Mouse (Mus musculus): ENCODE results near the gene Armh2. TPM values are rescaled to one million over a fixed set of nuclear protein-coding genes. Genes with fewer than 3 reads are reported as not detected.

The Armh2 gene
- polyA plus RNA-seq, 1 experiment from 2014 or later, result not detected

DNA sequence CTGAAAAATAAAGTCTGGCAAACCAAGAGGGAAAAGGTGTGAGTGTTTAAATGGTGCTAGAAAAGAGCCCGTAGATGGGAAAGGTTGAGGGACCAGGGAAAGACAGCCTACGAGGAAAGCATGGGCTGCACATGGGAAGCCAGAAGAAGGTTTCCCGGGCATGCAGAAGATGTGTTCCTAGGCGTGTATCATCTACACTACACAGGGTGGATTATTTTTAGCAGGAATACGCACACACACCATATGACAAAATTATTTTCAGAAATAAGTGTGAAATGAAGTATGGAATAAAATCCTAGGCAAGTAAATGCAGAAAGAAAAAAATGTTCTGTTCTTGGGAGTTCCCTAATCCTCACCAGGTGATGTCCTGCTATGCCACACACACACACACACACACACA, 46.4 kb downstream of the Armh2 start:
- ATAC-seq (ENCODE audit: low FRiP score), result no peak
- Histone ChIP-seq H3K4me3 (replicated peaks) (no peak overlapping the region), H3K9me3 (replicated peaks) (no peaks in the 10 kb centered on the region), H3K27ac (replicated peaks) (no peak overlapping the region), H3K4me2 (no peak overlapping the region), H3K9ac (replicated peaks) (no peak overlapping the region), H3K4me1 (no peaks in the 10 kb centered on the region), H3K36me3 (no peaks in the 10 kb centered on the region), H3K27me3 (replicated peaks) (no peaks in the 10 kb centered on the region)
- 93% methylated on average over 5 of the region's 5 CpGs for WGBS

GRCm38 (mm10) chr13:24791349-24791748, 50.3 kb downstream of the Armh2 start:
- ATAC-seq (ENCODE audit: low FRiP score), result no peak
- Histone ChIP-seq H3K27ac (replicated peaks) (no peak overlapping the region), H3K9me3 (replicated peaks) (no peaks in the 10 kb centered on the region), H3K36me3 (no peaks in the 10 kb centered on the region), H3K27me3 (replicated peaks) (no peaks in the 10 kb centered on the region), H3K9ac (replicated peaks) (no peak overlapping the region), H3K4me2 (no peak overlapping the region), H3K4me1 (no peaks in the 10 kb centered on the region), H3K4me3 (replicated peaks) (no peak overlapping the region)
- WGBS, result 80% methylated on average over 2 of the region's 2 CpGs

DNA sequence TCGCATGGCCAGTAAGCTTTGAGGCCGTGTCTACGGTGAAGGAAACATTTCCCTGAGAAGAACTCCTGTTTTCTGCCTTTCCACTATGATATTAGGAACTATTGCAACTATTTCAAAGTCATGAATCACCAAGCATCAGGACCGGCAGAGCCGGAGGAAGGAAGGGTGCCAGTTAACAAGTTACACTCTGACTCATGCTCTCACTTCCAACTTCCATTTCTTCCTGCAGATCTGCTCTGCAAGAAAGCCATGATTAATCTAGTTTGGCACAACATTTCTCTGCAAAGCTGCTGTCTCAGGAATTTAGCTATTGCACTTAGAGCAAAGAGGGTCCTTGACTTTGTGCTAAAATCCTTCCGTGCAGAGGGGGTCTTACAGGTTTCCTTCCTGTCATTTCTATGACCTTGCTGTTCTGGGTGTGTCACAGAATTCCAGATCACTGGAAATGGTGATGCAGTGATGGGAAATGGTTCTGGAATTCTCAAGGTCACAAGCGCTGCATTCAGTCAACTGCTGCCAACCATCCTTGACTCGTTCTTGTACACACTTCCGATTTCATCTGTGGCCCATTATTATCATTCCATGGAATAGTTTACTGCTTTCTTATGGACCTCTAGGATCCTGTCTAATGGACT, 51.5 kb downstream of the Armh2 start:
- ATAC-seq (ENCODE audit: low FRiP score), result no peak
- Histone ChIP-seq H3K9ac (replicated peaks) (no peak overlapping the region), H3K4me3 (replicated peaks) (no peak overlapping the region), H3K4me2 (no peak overlapping the region), H3K27me3 (replicated peaks) (no peaks in the 10 kb centered on the region), H3K4me1 (no peaks in the 10 kb centered on the region), H3K27ac (replicated peaks) (no peak overlapping the region), H3K36me3 (no peaks in the 10 kb centered on the region), H3K9me3 (replicated peaks) (no peaks in the 10 kb centered on the region)
- WGBS, result 90% methylated on average over 9 of the region's 9 CpGs

Other genes with a start within 250 kb of the Armh2 start
- 21.3 and 24.0 TPM in 2 replicates for gene Ripor2, start 159.0 kb upstream of the Armh2 start, polyA plus RNA-seq (2015; fragmentation: Nextera tagmentation; extraction: Ambion mirVana)
- 16.5 and 39.5 TPM in 2 replicates for gene Gmnn, start 20.7 kb downstream of the Armh2 start, polyA plus RNA-seq (2015; fragmentation: Nextera tagmentation; extraction: Ambion mirVana)
- gene BC005537, start 60.4 kb downstream of the Armh2 start, polyA plus RNA-seq (2015; fragmentation: Nextera tagmentation; extraction: Ambion mirVana), result 16.0 and 20.0 TPM in 2 replicates
- 56.1 and 63.4 TPM in 2 replicates for gene Acot13, start 90.3 kb downstream of the Armh2 start, polyA plus RNA-seq (2015; fragmentation: Nextera tagmentation; extraction: Ambion mirVana)
- 30.7 and 35.8 TPM in 2 replicates for gene Tdp2, start 90.4 kb downstream of the Armh2 start, polyA plus RNA-seq (2015; fragmentation: Nextera tagmentation; extraction: Ambion mirVana)
- 6.4 and 7.7 TPM in 2 replicates for gene D130043K22Rik, start 103.9 kb downstream of the Armh2 start, polyA plus RNA-seq (2015; fragmentation: Nextera tagmentation; extraction: Ambion mirVana)
- gene Aldh5a1, start 196.4 kb downstream of the Armh2 start, polyA plus RNA-seq (2015; fragmentation: Nextera tagmentation; extraction: Ambion mirVana), result 13.8 and 16.3 TPM in 2 replicates
- gene Gpld1, start 201.9 kb downstream of the Armh2 start, polyA plus RNA-seq (2015; fragmentation: Nextera tagmentation; extraction: Ambion mirVana), result 2.2 and 3.1 TPM in 2 replicates